Mouse (Mus musculus) E14TG2a.4 (cell line): ENCODE results near the gene Krtap8-1.

Source experiments
- CTCF ChIP-seq: conservative IDR thresholded peaks from 2 replicates; pipeline ENCODE4 v1.5.1; 2014; ENCODE audit warnings: low read length
- NANOG ChIP-seq: IDR thresholded peaks from 2 replicates; pipeline ENCODE4 v1.6.1; 2014; ENCODE audit warnings: borderline replicate concordance, low read length, mixed read lengths

DNA sequence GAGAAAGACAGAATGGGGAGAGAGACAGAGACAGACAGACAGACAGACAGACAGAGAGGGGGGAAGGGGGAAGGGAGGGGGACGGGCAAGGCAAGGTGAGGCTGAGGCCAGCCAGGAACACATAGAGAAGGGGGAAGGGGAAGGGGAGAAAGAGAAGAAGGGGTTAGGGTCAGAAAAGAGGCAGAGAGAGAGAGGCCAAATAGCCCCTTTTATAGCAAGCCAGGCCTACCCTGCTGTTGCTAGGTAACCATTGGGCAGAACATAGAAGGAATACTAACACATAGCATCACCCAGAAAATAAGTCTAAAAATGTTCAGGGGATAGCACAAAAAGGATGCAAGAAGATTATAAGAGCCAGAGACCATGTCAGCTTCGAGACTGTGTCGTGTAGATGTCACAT lies 40.6 kb upstream of the Krtap8-1 start:
- TF ChIP-seq CTCF = no peak
- TF ChIP-seq NANOG = no peak
